Mouse (Mus musculus) CD4-positive helper T cell, adult 2 months (primary cell): ENCODE data around the gene BC051142.
"Not testable (repeated sequence)": the region's sequence is repeated elsewhere in the genome, so short reads cannot be mapped to it uniquely, and the experiment has no call there.

Experiments
- DNase-seq: peaks from one replicate; pipeline ENCODE4 v3.0.0-alpha.2; 2012; ENCODE audit warnings: low read depth, missing footprints, low spot score

Gene BC051142

DNA sequence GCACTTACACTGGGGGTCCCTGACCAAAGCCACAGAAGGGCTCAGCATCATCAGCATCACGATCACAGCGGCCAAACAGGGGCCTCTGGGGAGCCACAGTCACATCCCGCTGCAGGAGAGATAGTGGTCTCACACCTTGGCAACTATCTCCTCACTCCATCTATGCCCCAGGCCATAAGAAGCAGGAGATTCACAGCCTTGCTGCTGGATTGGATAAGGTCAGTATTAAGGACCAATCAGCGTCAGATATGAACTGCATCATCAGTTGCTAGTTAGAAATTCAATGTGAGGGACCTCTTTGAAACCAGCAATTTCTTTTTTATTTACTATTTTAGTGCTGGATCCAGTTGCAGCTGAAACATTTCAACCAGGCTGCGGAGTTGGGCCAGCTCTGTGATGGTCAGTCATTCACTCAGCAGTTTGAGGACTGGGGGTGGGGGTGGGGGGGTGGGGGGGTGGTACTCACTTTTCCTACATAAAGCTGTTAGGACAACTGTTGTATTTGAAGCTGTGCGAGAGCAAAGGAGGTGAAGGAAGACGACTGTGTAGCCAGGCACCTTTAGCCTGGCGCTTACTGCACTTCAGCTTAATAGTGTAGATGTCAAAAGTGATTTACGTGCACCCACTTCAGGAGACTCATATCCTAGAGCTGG is 436 bp upstream of the BC051142 start:
- DNase-seq: peak; percentile 89

DNA sequence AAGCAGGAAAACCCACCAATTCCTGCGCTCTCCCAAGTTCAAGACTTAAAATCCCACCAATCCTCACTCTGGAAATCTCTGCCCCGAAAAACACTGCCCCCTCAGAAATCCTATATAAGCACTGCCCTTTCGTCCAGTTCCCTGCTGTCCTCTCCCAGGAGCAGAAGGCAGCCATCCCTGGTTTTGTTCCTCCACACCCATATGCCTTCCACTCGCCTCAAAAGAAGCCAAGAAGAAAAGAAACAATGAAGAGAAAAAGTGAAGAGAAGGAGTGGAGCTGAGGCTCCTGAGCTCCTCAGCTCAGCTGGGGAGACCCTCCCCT is 735 bp downstream of the BC051142 start:
- no peak for DNase-seq

DNA sequence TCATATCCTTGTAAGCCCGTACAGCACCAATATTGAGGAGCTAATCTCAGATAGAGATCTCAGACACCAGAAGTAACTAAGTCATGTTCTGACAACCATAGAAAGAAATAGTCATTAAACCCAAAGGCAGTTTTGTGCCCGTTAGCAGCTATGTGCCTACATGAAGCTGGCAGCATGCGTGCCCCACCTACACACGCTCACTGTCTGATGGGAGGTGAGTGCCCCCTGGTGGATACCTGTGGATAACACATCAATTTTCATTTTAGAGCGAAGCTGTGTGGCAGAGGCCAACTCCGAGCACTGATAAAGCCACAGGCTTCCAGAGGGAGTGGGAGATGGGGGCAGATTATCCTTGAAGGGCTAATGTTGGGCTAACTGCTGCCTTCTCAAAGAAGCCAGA is 12.5 kb downstream of the BC051142 start:
- peak; percentile 77 for DNase-seq

DNA sequence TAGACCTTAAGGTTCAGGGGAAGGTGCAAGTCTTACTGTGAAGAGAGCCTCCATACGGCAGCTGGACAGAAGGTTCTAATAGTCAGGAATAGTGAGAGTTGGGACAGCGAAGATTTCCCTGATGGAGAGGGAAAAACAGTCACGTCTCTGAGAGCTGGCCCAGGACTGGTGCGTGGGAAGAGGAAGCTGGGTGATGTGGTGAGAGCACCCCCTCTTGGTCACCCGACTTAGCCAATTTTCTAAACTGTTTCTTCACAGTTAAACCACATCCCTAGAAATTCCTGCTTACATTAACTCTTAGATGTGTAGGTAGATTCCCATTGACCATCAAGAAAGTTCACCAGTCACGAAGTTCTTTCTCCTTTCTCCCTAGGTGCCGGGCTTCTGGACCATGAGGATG is 21.4 kb downstream of the BC051142 start:
- DNase-seq: no peak

DNA sequence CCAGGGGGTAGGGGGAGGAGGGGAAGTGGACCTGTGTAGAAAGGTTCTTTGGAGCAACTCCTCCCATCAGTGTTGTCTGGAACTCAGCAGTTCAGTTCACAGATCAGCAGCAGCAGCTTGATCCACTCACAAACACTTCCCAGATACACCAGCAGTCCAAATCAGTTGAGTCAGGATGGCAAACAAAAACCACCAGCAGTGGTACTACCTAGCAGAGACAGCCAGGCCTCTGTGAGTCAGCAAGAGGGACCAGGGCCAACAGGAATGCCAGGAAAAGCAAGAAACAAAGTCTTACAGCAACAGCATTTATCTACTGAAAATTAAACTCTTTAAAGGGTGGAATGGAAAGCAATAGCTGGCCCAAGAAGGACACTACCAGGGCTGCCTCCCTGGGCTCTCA is 29.0 kb downstream of the BC051142 start:
- no peak for DNase-seq

DNA sequence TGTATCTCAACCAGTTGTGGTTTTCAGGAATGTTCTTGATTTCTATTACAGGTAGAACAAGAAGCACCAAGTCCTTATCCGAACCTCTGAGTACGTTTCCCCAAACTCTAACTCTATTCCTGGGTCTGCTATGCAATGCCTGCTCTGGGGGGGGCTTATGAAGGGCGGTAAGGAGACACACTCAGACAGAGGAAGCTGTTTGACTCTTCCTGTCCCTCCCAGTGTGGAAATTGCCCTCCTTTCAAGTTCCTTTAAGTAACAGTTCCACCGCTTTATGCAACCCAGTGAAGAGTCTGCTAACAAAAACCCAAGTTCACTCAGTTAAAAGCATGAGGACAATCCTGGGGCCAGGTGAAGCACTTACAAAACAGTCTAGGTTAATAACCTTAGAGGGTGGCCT is 38.5 kb downstream of the BC051142 start:
- no peak for DNase-seq

DNA sequence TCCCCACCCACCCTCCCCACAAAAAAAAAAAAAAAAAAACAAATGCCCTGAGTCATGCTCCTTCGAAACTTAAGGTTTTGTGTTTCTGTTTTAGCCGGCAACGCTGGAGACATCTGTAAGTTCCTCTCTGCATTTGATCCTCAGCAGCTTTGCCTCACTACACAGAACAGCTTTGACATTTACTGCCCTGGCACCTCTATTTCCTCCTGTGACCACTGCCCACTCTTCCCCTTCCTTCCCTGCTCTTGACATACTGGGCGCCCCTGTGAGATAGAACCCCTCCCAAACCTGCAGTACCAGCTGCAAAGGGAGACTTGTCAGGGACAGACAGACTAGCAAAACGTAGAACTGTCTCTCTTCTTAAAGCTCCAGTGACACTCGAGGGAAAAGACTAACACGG is 39.0 kb downstream of the BC051142 start:
- no peak for DNase-seq

DNA sequence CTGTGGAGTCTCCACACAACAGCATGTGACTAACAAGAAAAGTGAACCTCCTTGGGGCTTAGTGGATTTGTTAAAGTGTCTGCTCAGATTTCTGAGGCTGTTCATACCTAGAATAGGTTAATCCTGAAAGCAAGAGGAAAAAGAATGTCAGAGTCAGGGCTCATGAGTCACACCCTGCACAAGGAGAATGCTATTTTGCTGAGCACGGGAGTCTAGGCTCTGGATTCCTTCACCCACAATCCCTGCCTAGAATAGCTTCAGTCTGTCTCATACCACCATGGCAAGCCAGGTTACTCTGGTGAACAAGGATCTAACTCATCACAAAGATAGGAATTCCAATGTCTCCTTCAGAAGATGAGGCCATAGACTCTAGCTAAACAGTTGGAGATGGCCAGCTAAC is 40.0 kb downstream of the BC051142 start:
- DNase-seq: no peak

DNA sequence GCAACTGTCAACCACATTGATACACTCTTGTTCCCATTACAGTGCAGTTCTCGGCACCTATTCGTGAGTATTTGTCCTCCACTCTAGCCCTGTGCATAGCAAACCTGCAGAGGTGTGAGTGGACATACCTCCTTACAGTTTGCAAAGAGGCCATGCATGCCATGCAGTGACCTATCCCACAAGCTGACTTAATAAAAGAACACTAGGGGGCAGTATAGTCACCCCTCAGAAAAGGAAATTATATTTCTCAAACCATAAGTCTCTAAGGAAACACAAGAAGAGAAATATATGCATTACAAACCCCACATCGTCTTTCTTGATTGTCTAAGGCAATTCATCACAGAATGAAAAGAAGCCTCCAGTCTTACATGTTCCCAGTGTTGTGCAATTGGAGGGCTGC is 41.2 kb downstream of the BC051142 start:
- DNase-seq: peak; percentile 27

DNA sequence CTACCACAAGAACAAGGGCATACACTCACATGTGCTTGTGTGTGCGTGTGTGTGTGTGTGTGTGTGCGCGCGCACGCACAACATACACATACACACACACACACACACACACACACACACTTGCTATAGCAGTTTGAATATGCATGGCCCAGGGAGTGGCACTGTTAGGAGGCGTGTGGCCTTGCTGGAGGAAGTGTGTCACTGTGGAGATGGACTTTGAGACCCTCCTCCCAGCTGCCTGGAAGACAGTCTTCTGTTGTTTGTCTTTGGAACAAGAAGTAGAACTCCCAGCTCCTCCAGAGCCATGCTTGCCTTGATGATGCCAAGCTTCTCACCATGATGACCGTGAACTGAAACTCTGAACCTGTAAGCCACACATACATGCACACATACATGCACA is 43.4 kb downstream of the BC051142 start:
- DNase-seq: no peak

DNA sequence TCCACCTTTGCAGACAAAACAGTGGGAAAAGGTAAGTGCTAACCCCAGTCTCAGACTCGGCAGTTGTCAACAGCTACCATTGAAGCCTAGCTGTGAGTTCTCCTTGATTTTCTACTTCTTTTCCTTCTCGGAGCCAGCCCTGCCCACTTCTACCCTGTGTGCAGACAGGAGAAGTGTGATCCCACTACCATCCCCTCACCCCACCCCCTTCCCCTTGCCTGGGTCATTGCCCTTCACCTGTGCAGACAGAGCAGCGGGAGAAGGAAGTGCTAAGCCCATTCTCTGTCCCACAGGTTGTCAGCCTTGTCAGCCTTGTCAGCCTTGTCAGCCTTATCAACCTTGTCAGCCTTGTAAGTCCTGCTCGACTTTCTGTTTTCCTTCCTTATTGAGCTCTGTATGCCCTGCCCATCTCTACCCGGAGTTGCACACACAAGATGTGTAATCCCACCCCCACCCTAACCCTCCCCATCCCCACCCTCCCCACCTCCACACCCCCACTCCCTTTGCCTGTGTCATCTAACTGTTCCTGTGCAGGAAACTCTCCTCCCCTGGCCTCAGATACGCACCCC is 49.9 kb downstream of the BC051142 start:
- DNase-seq: no peak

DNA sequence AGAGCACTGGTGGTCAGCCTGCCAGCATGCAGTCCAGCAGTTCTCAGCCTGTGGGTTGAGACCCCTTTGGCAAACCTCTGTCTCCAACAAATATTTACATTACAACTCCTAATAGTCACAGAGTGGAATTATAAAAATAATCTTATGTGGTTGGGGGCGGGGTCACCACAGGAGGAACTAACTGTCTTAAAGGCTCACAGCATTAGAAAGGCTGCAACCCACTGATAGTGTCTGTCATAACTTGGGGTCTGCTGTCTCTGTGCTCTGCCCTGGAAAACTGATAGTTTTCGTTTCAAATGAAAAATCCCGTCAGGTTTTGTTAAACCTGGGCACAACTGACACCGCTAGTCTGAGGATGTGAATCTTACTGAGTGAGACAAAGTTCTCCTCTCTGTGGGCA is 59.0 kb downstream of the BC051142 start:
- no peak for DNase-seq

DNA sequence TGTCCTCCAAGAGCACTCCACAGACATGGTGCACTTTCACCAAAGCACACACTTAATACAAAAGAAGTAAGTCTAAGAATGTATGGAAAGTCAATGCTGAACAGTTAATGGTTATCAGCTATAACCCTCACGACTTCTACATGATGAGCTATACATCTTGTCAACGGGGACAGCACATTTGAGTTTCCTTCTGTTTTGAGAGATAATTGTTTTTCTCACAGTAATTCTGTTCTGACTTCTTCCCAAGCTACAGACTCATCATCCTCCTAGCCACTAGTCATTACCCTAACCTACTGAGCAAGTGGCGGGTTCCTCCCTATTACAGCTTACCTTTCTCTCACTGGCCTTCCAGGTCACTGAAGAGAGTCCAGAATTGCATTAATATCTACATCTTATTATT is 60.6 kb downstream of the BC051142 start:
- no peak for DNase-seq

DNA sequence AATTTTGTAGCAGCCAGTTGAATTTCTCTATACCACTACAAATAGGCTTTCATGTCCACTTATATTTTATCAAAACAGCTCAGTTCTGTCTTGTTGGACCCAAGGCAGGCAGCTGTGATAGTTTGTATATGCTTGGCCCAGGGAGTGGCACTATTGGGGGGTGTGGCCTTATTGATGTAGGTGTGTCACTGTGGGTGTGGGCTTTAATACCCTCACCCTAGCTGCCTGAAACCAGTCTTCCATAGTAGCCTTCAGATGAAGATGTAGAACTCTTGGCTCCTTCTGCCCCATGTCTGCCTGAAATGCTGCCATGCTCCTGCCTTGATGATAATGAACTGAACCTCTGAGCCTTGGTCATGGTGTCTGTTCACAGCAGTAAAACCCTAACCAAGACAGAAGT is 67.3 kb downstream of the BC051142 start:
- DNase-seq: not testable (repeated sequence)

DNA sequence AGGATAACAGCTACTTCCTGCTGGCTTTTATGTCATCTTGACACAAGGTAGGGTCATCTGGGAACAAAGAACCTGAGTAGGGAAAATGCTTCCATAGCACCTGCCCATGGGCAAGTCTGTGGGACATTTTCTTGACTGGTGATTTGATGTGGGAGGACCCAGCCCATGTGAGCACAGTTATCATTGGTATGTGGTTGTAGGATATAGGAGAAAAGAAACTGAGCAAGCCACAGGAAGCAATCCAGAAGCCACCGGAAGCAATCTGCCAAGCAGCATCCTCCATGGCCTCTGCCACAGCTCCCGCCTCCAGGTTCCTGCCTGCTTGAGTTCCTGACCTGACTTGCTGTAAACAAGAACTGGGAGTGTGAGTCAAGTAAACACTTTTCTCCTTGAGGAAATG is 71.9 kb downstream of the BC051142 start:
- no peak for DNase-seq

DNA sequence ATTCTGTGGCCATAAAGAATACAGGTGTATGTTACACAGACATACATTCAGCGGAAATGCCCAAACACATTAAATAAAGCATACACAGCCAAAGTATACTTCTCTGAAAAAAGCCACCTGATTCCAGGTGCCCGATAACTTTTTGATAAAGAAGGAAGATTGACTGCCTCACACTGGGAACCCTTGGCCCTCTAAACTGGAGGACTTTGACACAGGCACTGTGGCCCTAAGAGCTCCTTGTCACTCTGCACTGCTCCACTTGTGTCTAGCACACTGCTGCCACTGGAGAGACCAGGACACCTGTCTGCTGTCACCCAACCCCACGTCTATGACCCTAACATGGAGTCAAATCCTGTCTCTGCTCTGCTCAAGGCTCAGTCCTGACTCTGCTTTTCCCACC is 76.4 kb downstream of the BC051142 start:
- no peak for DNase-seq

DNA sequence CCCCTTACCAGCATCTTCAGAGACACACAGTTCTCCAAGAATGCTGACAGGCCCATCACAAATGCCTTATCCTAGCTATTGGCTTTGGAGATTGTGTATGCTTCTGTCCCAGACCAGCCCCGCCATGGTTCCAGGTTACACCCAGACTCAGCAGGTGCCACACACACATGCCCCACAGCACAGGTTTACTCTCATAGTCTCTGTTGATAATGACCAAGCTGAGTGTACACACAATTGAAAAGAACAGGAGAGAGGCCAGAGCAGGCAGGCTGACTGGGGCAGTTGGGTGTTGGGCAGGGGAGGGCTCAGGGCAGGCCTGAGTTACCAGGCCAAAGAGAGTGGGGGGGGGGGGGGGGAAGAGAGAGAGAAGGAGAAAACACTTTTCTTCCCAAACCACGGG is 77.8 kb downstream of the BC051142 start:
- DNase-seq: no peak

DNA sequence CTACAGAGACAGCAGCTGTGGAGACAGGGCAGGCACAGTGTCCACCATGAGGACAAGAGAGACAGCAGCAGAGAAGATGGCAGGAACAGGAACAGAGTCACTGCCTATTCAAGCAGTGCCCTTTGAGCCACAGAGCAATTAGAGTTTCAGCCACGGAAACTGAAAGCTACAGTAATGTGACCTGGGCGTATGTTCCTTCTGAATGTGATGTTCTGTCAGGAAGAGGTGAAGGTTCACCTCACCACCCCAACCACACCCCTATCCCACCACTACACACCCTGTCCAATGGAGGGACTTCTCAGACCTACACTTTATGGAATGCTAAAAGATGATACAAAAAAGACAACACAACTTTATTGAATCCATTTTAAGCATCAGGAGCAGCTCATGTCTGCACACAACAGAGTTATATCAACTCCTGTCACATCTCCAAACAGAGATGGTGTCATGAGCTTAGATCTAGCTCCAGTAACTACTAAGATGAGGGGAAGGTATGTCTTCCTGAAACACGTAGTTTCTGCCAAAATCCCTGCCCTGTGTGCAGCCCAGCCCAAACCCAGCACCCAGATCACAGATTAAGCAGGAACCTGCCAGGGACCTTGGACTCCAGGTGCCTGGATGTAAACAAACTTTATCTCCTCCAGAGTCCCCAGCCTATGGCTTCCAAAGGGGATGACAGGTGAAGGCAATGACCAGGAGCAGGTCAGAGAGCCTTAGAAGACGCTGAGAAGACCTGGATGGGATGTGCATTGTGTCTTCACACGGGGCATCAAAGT is 78.8 kb downstream of the BC051142 start, which contains the start of gene Btnl4:
Gene Btnl4, minus strand, starts transcription at position 81 of the 776 bp plus-strand sequence.
- DNase-seq: not testable (repeated sequence)

DNA sequence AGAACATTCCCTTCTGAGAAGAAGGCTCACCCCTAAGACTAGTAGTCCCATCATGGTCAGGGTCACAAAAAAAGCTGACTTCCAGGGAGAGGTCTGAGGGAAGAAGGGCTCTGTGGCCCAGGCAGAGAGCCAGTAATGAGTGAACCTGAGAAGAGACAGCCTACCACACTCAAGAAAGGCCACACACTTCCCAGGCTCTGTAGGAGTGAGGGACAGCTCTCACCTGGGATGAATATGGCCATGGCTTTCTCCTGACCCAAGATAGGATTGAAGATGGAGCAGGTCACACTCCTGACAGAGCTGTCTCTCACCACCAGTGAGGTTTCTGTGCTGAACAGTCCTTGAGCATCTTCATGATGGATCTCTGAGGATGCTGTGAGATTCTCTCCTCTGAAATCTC is 94.2 kb downstream of the BC051142 start:
- DNase-seq: no peak

DNA sequence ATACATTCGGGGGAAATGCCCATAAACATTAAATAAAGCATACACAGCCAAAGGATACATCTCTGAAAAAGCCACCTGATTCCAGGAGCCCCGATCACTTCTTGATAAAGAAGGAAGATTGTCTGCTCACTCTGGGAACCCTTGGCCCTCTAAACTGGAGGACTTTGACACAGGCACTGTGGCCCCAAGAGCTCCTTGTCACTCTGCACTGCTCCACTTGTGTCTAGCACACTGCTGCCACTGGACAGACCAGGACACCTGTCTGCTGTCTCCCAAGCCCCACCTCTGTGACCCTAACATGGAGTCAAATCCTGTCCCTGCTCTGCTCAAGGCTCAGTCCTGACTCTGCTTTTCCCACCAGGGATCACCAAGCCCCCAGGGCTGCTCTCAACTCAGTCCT is 96.5 kb downstream of the BC051142 start:
- DNase-seq: not testable (repeated sequence)

DNA sequence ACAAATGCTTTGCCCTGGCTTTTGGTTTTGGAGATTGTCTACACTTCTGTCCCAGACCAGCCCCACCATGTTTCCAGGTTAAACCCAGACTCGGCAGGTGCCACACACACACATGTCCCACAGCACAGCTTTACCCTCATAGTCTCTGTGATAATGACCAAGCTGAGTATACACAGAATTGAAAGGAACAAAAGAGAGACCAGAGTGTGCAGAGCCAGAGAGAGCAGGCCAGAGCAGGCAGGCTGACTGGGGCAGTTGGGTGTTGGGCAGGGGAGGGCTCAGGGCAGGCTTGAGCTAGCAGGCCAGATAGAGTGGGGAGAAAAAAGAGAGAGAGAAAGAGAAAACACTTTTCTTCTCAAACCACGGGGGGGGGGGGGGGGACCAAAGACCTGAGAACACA is 97.9 kb downstream of the BC051142 start:
- DNase-seq: no peak

DNA sequence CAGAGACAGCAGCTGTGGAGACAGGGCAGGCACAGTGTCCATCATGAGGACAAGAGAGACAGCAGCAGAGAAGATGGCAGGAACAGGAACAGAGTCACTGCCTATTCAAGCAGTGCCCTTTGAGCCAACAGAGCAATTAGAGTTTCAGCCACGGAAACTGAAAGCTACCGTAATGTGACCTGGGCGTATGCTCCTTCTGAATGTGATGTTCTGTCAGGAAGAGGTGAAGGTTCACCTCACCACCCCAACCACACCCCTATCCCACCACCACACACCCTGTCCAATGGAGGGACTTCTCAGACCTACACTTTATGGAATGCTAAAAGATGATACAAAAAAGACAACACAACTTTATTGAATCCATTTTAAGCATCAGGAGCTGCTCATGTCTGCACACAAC is 98.7 kb downstream of the BC051142 start:
- DNase-seq: not testable (repeated sequence)

DNA sequence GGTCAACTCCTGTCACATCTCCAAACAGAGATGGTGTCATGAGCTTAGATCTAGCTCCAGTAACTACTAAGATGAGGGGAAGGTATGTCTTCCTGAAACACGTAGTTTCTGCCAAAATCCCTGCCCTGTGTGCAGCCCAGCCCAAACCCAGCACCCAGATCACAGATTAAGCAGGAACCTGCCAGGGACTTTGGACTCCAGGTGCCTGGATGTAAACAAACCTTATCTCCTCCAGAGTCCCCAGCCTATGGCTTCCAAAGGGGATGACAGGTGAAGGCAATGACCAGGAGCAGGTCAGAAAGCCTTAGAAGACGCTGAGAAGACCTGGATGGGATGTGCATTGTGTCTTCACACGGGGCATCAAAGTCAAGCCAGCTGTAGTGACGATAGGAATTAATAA is 99.1 kb downstream of the BC051142 start:
- DNase-seq: not testable (repeated sequence)
